Mouse (Mus musculus) layer of hippocampus, postnatal 25 days (tissue): ENCODE measurements around the gene Lhx1. TPM values are rescaled to one million over a fixed set of nuclear protein-coding genes. Genes with fewer than 3 reads are reported as not detected.
A peak's percentile ranks its signal among the peaks of the same experiment; 100 is the strongest.

Experiments used
- DNase-seq, 2 experiments: peaks; one replicate each; pipeline ENCODE4 v3.0.0; 2022; ENCODE audit warnings: mixed read lengths in 2 of 2, low spot score in 1 of 2; ENCODE audit errors: extremely low spot score in 1 of 2
- total RNA-seq, 2 experiments: library from RNA; stranded (reverse); gene quantifications; 2 replicates each; pipeline ENCODE4 v1.2.3; 2021

The Lhx1 gene
- under 1 TPM; 0.42 to 0.45 TPM for total RNA-seq

DNA sequence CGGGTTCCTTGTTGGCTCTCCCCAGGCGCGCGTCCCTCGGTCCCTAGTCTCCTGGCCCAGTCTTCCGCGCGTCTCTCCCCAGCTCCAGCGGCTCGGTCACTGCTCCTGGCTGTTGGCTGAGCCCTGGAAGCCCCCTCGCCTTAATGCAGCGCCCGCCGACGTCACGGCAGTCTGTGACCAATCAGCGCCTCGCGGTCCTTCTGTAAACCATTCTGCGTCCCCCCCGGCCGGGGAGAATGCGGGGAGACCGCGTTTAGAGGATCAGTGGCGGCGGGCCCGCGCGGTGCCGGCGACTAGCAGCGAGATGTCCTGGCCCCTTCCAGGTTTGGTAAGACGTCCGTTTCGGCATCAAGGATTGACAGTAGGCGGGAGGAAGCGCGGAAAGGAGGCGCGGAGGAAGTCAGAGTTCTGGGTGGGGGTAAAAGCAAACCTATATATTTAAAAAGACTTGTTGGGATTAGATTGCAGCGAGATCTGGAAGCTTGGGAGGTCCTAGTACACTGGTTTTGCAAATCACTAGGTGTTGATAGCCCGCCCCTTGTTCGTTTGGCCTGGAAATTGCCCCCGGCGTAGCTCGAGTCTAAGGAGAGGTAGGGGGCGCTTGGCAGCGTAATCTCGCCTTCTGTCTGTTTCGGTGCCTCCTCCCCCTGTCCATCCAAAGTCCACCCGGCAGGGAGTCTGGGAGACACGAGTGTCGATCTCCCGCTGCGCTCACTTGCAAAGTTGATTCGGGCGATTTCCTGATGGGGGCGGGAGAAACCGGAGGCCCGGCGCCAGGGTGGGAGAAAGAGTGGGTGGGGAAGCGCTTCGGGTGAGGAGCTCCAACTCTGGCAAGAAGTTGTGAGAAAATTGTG, at the start of gene Lhx1:
Gene Lhx1 (minus strand): TSS at position 115 of the 854 bp plus-strand sequence.
- DNase-seq: peak in 1 of 2 experiments; percentile 23

DNA sequence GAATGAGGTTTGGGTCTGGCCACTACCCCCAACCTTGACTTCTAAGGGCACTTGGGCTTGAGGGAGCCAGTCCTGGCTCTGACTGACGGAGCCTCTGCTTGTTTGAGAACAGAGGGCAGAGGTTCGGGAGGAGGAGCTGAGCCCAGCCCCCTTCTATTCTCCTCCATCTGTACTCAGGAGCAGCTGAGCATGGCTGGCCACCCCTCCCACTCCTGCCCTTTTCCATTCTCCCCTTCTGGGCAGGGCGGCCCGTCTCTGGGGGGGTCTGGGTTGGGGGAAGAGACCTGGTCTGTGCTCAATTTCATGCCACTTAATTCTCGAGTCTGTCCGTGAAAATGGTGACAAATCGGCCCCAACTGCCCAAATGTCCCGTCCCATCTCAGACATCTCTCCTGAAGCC, 49.5 kb upstream of the Lhx1 start:
- no peak for DNase-seq

DNA sequence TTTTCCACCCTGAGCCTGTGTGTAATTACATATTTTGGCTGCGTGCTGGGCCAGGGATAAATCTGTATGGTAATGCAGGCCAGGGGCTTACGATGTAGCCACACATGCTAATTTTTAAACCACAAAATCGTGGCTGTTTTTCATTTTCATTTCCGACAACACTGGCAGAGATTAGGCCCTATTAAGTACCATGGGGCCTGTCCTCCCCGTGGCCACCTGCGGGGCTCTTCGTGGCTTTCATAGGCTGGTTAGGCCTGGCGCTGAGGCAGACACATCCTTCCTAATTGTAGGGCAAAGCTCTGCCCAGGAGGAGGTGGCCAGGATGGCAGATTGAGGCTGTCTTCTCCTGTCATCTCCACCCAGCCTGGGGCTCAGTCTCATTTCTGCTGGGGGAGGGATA, 48.3 kb upstream of the Lhx1 start:
- no peak for DNase-seq

DNA sequence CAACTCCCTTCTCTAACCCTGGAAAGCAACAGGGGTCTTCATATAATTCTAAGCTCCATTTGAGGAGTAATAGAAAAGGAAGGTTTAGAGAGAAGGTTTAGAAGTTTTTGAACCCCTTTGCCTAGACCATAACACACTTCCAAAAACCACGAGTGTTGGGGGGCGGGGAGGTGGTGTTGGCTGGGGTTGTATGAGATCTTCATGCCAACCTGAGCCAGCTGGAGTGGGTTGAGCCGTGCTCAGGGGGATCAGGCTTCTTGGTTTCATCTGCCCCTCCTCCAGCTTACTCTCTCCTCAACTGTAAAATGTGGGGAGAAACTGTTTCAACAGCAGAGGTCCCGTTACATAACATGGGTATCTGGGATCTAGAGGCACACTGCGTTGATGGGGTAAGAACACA, 45.5 kb upstream of the Lhx1 start:
- no peak for DNase-seq

DNA sequence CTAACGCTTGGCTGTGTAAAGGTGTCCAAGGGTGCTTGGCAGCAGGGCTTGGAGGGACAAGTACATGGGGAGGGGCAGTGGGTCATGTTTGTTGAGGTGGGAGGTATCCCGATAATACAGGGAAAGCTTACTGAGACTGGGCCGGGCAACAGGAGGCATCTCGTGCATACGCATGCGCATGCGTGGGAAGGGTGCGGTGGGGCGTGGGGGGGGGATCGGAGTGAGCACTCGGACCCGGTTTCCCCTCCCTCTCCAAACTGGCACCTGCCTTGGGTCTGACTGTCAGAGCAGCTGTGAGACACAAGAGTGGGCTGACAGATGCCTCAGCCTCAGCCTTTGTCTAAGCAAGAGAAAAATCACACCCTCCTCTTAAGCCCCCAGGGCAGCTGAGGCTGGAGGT, 45.1 kb upstream of the Lhx1 start:
- DNase-seq: no peak

DNA sequence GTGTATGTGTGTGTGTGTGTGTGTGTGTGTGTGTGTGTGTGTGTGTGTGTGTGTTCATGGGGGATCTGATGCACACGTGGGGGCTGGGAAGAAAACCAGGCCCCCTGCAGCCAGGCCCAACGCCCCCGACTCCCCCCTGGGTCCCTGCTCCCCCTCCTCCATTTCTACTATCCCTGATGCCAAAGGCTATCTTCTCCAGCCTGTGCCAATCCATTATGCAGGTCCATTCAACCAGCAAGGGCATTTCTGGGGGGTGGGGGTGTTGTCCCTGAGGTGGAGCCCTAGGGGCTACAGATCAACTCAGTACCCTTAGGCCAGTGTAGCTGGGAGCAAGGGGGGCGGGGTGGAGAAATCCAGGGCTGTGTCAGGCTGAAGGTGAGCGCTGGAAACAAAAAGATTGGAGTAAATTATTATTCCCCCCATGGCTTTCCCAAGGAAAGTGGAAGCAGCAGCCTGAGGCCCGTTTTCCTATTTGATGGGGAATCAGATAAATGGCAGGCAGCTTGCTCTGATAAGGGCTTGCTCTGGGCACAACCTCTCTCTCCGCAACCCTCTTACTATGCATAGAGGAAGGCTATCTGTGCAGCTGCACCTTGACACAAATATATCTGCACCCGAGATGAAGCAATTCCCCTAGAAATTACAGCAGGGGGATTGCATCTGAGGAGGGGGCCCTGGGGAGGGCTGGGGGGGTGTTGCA, 43.9 kb upstream of the Lhx1 start:
- no peak for DNase-seq

DNA sequence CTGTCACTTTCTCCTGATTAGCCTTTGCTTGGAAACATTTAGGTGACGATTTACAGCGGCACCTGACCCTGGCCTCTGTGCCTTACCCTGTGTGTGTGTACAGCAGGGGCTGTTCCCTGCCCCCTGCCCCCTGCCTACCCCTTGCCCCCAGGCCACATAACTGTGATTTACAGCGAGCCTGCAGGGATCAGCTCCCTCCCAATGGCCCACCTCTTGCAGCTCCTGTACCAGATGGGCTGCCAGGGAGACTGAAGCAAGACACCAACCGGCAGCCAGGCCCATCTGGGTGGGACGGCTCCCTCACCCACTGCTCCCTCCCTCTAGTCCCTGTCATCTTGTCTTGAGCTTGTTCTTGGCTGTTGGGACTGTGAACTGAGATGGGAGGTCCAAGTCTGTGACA, 43.1 kb upstream of the Lhx1 start:
- no peak for DNase-seq

DNA sequence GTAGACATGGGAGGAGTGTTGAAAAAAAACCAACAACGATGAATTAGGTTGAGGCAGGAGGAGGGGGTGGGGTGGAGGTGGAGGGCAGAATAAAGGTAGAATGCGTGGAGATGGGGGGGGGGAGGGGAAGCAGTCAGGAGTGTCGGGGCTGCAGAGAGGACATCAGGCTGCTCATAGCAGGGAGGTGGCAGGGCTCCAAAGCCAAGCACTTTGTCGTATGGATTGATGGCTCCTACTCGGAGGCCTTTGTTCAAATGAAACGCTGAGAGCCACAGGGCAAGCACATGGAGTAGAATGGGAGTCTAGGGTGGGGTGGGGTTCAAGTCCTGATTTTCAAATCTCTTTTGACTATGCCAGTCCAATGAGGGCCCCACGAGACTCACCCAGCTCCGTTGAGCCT, 41.4 kb upstream of the Lhx1 start:
- DNase-seq: no peak

DNA sequence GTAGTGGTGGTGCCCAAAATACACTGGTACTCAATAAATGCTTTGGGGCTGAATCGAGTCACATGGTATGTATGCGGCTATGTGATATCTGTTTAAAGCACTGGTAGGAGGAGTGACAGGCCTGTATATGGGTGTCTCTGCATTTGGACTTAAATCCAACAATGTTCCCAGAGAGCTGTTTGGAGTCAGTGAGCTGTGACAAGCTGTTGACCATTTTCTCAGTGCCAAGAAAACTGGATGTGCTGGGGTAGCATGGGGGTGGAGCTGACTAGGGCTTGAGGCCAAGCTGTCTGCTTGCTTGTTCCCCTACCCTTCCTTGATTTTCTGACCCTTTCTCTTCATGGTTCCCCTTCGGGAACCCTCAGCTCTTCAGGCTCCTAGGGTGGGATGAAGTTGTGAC, 39.9 kb upstream of the Lhx1 start:
- no peak for DNase-seq

DNA sequence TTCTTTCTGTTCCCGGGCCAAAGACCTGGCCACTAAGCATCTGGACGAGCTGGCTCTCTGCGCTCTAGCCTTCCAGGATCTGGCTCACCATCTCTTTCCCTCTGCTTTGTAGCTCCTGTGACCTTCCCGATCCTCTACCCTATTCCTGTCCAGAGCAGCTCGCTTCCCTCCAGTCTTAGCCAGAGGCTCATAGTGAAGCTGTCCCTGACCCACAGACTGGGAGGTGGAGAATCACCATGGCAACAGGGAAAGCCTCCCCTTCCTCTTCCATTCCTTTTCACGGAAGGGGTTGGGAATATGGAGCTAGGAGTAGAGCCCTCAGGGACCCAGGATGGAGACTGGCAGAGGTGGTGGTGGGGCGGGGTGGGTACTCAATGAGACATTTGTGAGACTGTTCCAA, 38.0 kb upstream of the Lhx1 start:
- DNase-seq: no peak

DNA sequence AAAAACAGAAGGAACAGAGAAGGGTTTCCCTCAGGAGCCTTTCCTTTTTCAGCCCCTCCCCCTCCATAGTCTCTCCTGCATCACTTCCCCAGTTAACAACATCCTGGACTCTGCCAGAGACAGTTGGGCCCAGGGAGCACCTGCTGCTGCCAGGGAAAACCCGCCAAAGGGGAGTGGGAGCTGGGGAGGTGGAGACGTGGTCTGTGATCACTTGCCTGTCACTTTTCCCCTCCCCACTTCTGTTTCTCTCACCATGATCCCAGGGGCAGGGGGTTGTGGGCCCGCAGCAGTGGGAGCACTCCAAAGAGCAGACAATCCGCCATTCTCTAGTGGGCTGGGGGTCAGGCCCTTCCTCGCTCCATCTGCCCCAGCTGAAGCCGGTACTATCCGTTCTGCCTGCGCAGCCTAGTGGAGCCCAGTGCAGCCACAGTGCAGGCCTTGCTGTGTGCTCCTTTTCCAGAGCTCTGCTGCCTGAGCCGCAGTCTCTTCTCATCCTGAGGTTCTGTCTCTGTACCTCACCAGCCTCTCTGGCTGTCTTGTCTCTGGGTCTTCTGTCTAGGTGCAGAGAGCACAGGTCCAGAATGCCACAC, 37.5 kb upstream of the Lhx1 start:
- DNase-seq: no peak

DNA sequence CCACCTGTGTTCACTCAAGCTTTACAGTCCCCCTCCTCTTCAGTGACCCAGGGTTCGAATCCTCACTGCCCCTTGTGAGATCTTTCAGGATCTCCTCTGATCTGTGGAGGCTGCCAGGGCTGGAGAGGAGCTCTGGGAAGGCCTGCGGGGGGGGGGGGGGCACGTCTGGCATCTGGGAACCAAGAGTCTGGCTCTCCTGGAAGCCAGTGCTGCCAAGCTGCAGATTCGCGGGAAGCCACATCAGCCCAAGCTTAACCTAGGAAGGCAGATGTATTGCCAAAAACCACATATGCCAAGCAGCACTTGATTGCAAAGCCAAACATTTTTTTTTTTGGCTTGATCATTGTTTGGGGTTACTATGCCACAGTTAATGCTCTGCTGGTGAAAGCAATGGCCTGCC, 36.2 kb upstream of the Lhx1 start:
- no peak for DNase-seq

DNA sequence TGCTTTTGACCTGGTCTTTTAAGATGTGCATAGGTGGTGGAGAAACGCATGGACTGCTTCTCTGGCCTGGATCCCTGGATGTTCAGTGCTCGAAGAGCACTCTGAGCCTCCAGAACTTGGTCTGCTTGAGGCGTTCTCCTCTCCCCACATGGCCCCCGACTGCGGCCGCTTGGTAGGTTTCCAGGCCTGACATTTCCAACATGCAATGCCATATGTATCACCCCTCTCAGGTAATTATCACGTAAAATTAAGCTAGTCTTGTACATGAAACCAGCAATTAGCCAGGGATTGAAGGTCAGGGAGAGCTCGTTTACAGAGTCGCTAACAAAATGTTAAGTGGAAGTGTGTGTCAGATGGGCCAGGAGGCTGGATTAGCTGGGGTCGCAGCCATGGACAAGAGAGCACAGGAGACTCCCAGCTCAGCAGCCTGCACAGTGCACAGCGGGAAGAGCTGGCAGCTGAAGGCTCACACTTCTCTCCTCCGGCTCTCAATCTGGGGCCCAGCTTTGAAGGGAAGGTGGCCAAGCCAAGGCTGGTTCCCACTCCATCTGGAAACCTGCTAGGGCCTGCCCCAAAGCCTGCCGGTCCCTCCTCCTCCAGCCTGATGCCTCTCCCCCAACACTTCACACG, 28.6 kb upstream of the Lhx1 start:
- no peak for DNase-seq

DNA sequence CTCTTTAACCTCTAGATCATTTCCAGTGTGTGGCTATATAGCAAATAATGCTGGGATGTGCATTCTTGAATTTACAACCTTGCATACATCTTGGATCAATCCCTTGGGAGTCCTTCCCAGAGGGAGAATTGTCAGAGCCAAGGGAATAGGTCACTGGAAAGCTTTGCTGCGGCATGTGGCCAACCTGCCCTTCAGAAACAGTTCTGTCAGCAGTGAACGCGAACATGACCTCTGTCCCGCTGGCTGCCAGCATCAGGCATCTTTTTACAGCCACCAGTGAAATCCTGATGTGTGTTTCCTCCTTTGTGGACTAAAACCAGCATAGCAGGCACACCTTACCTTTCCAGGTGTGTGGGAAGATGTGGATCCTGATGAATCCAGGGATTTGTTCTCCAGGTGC, 26.0 kb upstream of the Lhx1 start:
- no peak for DNase-seq

DNA sequence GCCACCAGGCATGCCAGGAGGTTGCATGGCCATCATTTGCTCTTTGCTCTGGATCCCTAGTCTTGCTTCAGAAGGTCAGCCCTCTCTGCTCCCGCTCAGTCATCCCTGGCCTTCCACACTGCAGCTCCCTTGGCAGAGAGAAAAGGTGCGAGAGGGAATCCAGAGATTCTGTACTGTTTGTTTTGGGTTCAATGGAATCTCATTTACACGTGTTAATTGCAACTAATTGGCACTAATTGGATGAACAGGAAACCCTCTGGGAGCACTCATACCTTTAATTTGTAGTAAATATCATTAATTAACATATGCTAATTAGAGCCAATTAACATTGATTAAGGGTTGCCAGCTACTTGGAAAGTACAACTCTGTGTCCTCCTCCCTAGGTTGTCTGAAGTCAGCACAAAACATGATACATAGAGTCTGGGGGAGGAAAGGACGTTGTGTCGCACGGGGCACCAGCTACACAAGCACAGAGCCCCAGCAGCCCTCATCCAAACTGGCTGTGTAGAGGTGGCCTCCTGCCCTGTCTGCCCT, 24.0 kb upstream of the Lhx1 start:
- no peak for DNase-seq

DNA sequence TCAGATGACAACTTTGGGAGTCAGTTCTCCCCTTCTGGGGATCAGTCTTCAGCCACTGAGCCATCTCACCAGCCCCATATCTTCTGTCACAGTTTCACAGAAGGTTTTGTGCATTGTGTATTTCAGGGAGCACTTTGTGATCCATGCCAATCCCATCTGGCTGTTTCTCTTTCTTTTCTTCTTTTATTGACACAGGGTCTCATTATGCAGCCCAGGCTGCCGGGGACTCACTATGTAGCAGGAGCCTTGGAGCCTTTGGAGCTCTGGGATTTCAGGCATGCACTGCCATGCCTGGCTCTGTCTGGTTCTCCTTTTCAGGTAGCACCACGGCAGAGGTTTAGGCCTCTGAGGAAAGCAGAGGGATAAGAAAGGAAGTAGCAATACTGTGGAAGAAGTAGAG, 23.0 kb upstream of the Lhx1 start:
- no peak for DNase-seq

DNA sequence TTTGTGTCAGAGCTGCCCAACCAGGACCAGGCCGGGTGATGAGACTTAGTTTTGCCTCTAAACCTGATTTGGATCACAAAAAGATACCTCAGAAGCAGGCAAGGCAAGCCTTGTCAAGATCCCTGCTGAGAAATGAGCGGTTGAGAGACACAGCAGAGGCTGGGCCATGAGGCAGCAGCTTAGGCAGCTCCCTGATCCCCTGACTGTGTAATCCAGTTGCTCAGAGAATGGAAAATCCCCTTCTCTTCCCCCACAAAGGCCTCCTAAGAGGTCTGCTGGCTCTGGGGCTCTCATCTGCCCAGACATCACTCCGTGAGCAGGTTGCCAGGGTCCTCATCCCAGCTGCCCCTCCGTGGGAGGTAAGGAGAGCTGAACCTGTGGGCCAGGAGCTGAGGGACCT, 14.6 kb upstream of the Lhx1 start:
- DNase-seq: no peak

DNA sequence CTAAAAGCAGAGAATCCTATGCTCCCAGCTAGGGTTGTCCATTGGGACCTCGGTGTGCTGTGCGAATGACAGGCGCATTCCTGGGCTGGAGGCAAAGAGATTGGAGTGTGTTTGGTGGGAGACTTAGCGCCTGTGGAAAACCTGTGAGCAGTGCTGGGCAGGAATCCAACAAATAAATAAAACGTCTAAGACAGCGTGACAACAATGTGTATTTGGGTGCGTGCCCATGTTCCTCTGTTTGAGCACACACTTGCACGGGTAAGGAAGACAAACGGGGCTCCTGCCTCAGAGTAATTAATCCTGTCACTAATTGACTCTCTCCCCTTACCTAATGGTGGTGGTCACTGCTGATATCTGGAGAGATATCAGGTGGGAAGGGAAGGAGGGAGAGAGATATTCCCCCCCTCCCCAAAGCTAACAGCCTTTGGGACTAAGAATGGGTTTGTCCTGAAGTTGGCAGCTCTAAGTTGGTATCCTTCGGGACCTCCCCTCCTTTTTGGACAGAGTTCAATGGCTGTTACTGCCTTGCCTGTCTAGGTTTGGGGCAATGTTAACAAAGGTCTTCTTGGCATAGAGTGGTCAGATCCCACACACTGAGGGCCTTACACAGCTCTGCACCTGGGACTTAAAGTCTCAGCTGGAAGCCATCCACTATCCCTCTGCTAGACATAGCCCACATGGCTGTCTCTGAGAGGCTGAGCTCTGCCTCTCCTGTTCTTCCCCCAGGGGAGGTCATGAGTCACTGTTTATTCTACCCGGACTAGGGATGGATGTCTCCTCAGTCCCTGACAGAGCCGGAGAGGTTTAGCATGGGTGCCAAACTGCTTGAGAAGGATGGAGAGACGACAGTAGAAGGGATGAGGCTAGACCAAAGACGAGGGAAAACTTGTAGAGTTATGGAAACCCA, 4.7 kb upstream of the Lhx1 start:
- DNase-seq: no peak

DNA sequence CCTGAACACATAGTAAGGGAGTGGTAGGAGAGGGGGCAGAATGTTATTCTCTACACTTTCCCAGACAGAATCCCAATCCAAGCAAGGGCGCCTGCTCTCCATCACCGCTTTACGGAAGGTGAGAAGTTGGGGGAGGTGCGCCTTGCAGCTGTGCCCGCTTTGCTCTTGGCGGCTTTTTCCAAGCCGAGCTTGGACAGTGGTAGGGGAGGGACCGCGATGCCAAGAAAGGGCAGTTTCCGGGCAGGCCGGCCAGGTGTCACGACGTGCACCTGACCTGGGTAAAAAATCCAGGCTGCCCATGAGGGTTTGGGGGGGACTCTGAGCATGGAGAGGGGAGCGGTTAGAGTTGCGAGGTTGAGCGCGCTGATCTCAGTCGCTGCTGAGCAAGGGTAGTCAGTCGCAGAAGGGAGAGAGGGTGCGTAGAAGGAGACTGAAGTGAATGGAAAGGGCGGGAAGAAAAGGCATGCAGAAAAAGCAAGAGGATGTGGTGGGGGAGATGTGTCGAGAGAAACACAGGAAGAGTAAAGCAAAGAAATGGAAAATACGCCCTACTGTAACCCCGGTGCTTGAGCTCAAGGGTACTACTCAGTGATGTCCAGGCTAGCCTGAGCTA, 3.9 kb upstream of the Lhx1 start:
- no peak for DNase-seq
